Mouse (Mus musculus) G1E (cell line): Measurements from ENCODE around the gene Wdr25. TPM values are rescaled to one million over a fixed set of nuclear protein-coding genes. Genes with fewer than 3 reads are reported as not detected.
"Not testable (repeated sequence)": the region's sequence is repeated elsewhere in the genome, so short reads cannot be mapped to it uniquely, and the experiment has no call there.

Source experiments
- ATAC-seq: 2 replicates; pipeline ENCODE4 v1.8.0; 2016; ENCODE audit warnings: mild to moderate bottlenecking; ENCODE audit not compliant: insufficient number of reproducible peaks, poor library complexity, low FRiP score, severe bottlenecking; ENCODE audit errors: extremely low read depth
- DNase-seq: peaks from one replicate; pipeline ENCODE4 v3.0.0; 2012; ENCODE audit warnings: low spot score
- H3K27me3 ChIP-seq: 2 replicates; pipeline ENCODE4 v1.6.1; 2012; ENCODE audit warnings: mild to moderate bottlenecking, low read length, inconsistent platforms; ENCODE audit not compliant: insufficient read depth
- H3K36me3 ChIP-seq: replicated peaks from 2 replicates; pipeline ENCODE3; 2012; ENCODE audit warnings: mild to moderate bottlenecking, inconsistent platforms
- H3K4me1 ChIP-seq: 2 replicates; pipeline ENCODE4 v1.6.1; 2012; ENCODE audit warnings: low read depth, low read length, inconsistent platforms, mixed read lengths; ENCODE audit not compliant: insufficient read depth
- H3K4me3 ChIP-seq: 2 replicates; pipeline ENCODE4 v1.5.1; 2012; ENCODE audit warnings: low read depth, mild to moderate bottlenecking, inconsistent platforms, low read length, moderate library complexity, mixed read lengths
- H3K9me3 ChIP-seq: replicated peaks from 2 replicates; pipeline ENCODE4 v1.6.1; 2012; ENCODE audit warnings: inconsistent platforms
- CTCF ChIP-seq: IDR thresholded peaks from 2 replicates; pipeline ENCODE4 v1.5.1; 2012; ENCODE audit warnings: low read depth, low read length, inconsistent platforms, mixed read lengths
- GATA1 ChIP-seq: IDR thresholded peaks from 2 replicates; pipeline ENCODE4 v1.6.1; 2012; ENCODE audit warnings: borderline replicate concordance, low read length, inconsistent platforms, mixed read lengths
- GATA2 ChIP-seq: IDR thresholded peaks from 2 replicates; pipeline ENCODE4 v1.6.1; 2012; ENCODE audit warnings: low read depth, low read length, inconsistent platforms, borderline replicate concordance
- POLR2AphosphoS5 ChIP-seq: IDR thresholded peaks from 2 replicates; pipeline ENCODE4 v1.6.1; 2012; ENCODE audit warnings: low read depth, low read length, inconsistent platforms; ENCODE audit not compliant: insufficient replicate concordance
- TAL1 ChIP-seq: conservative IDR thresholded peaks from 2 replicates; pipeline ENCODE4 v1.6.1; 2012; ENCODE audit warnings: low read depth, low read length, inconsistent platforms, mixed read lengths
- polyA plus RNA-seq: library from polyadenylated mRNA; stranded (reverse); fragments of >175 nt; gene quantifications from 2 replicates; pipeline ENCODE4 v1.2.3, GENCODE M21; 2012
- total RNA-seq, 2 experiments: library from RNA; stranded (forward) in 1 of 2; stranded (reverse) in 1 of 2; fragments of 200-1000 nt in 1 of 2; fragments of >200 nt in 1 of 2; fragmentation: Nextera tagmentation in 1 of 2; gene quantifications; 2 replicates each; pipeline ENCODE4 v1.2.3; 2014 to 2017

Gene Wdr25
- total RNA-seq (2014; fragmentation: Nextera tagmentation) (7.0 and 17.3 TPM in 2 replicates), total RNA-seq (2017) (5.1 and 10.1 TPM in 2 replicates), polyA plus RNA-seq (7.9 and 8.3 TPM in 2 replicates)

GRCm38 (mm10) chr12:108892989-108893714 lies at the start of gene Wdr25:
Wdr25 (plus strand) TSS chr12:108893631.
- TF ChIP-seq GATA1: no peak
- no peak for TF ChIP-seq POLR2AphosphoS5
- TF ChIP-seq TAL1: no peak
- TF ChIP-seq GATA2: no peak
- no peak for TF ChIP-seq CTCF
- Histone ChIP-seq H3K27me3 (no peaks in the 10 kb centered on the region), H3K4me3 (peak within 1 kb of the TSS; percentile 79), H3K4me1 (peaks cover 57% of the 10 kb centered on the region), H3K36me3 (peaks cover 56% of the 10 kb centered on the region), H3K9me3 (no peaks in the 10 kb centered on the region)
- DNase-seq: peak; percentile 48
- peak; percentile 5; the same call in 1 of the 2 replicates for ATAC-seq

GRCm38 (mm10) chr12:108848033-108848432 lies 45.4 kb upstream of the Wdr25 start:
- Histone ChIP-seq H3K36me3 (peaks cover 16% of the 10 kb centered on the region), H3K27me3 (peaks cover 19% of the 10 kb centered on the region)
- H3K4me3 ChIP-seq, H3K4me1 ChIP-seq, H3K9me3 ChIP-seq, ATAC-seq, DNase-seq: not testable (repeated sequence)

GRCm38 (mm10) chr12:108849488-108850022 lies 43.9 kb upstream of the Wdr25 start:
- DNase-seq: no peak
- TF ChIP-seq TAL1 (no peak), GATA1 (no peak), GATA2 (no peak)
- H3K27me3 ChIP-seq: peaks cover 29% of the 10 kb centered on the region
- peaks cover 10% of the 10 kb centered on the region for H3K36me3 ChIP-seq
- no peak for ATAC-seq
- no peak overlapping the region for H3K4me3 ChIP-seq
- no peaks in the 10 kb centered on the region for H3K9me3 ChIP-seq
- peaks cover 5% of the 10 kb centered on the region; the same call in 1 of the 2 replicates for H3K4me1 ChIP-seq

- no peak for DNase-seq
Measured at GRCm38 (mm10) chr12:108850129-108850528, 43.3 kb upstream of the Wdr25 start.

GRCm38 (mm10) chr12:108850886-108851285 lies 42.5 kb upstream of the Wdr25 start:
- peaks cover 2% of the 10 kb centered on the region for H3K36me3 ChIP-seq
- TF ChIP-seq CTCF: no peak
- H3K27me3 ChIP-seq: peaks cover 37% of the 10 kb centered on the region
- H3K4me3 ChIP-seq: no peak overlapping the region
- DNase-seq (no peak), ATAC-seq (no peak)
- H3K4me1 ChIP-seq: peaks cover 3% of the 10 kb centered on the region
- H3K9me3 ChIP-seq: no peaks in the 10 kb centered on the region

More at GRCm38 (mm10) chr12:108850129-108850528, 43.3 kb upstream of the Wdr25 start:
- TF ChIP-seq CTCF (no peak), POLR2AphosphoS5 (no peak), GATA2 (no peak), GATA1 (no peak)
- Histone ChIP-seq H3K4me3 (no peak overlapping the region), H3K36me3 (peaks cover 4% of the 10 kb centered on the region), H3K4me1 (peaks cover 5% of the 10 kb centered on the region), H3K27me3 (peaks cover 31% of the 10 kb centered on the region), H3K9me3 (no peaks in the 10 kb centered on the region)
- no peak for ATAC-seq

- TF ChIP-seq TAL1: no peak
- TF ChIP-seq GATA2: no peak
- no peak for TF ChIP-seq GATA1
- TF ChIP-seq POLR2AphosphoS5: no peak
- TF ChIP-seq CTCF: no peak
- H3K4me1 ChIP-seq: peaks cover 8% of the 10 kb centered on the region; the same call in 1 of the 2 replicates
- peaks cover 3% of the 10 kb centered on the region for H3K36me3 ChIP-seq
- no peak overlapping the region for H3K4me3 ChIP-seq
- peaks cover 50% of the 10 kb centered on the region for H3K27me3 ChIP-seq
- ATAC-seq (no peak), DNase-seq (no peak)
- H3K9me3 ChIP-seq: no peaks in the 10 kb centered on the region
Measured at GRCm38 (mm10) chr12:108852822-108853221, 40.6 kb upstream of the Wdr25 start.

- no peaks in the 10 kb centered on the region for H3K9me3 ChIP-seq
- peaks cover 49% of the 10 kb centered on the region for H3K27me3 ChIP-seq
- ATAC-seq: no peak
- H3K36me3 ChIP-seq: peaks cover 22% of the 10 kb centered on the region
- no peak for DNase-seq
- TF ChIP-seq CTCF (no peak), GATA2 (no peak), POLR2AphosphoS5 (no peak), TAL1 (no peak), GATA1 (no peak)
- H3K4me1 ChIP-seq: peaks cover 19% of the 10 kb centered on the region
- H3K4me3 ChIP-seq: no peak overlapping the region
Measured at GRCm38 (mm10) chr12:108855081-108855480, 38.4 kb upstream of the Wdr25 start.
